Mouse (Mus musculus): ENCODE measurements around the gene Shd. TPM values are rescaled to one million over a fixed set of nuclear protein-coding genes. Genes with fewer than 3 reads are reported as not detected.

The Shd gene
- total RNA-seq, 2 experiments from 2014 or later, result not detected

- ATAC-seq (replicated peaks; ENCODE audit: low FRiP score, poor library complexity, severe bottlenecking), result no peak
These were observed 52.1 kb downstream of the Shd start for GRCm38 (mm10) chr17:56022131-56022988.

- no peak for ATAC-seq (replicated peaks; ENCODE audit: low FRiP score, poor library complexity, severe bottlenecking)
These were observed 52.7 kb downstream of the Shd start for GRCm38 (mm10) chr17:56022989-56023290.

- ATAC-seq (replicated peaks; ENCODE audit: low FRiP score, poor library complexity, severe bottlenecking), result no peak
These were observed 53.1 kb downstream of the Shd start for GRCm38 (mm10) chr17:56023386-56023785.

- ATAC-seq (replicated peaks; ENCODE audit: low FRiP score, poor library complexity, severe bottlenecking), result no peak
These were observed 54.2 kb downstream of the Shd start for GRCm38 (mm10) chr17:56024476-56024875.

- no peak for ATAC-seq (replicated peaks; ENCODE audit: low FRiP score, poor library complexity, severe bottlenecking)
These were observed 54.7 kb downstream of the Shd start for GRCm38 (mm10) chr17:56024931-56025330.

Other genes starting within 250 kb of the Shd start
- gene Adgre4, start 220.5 kb upstream of the Shd start, total RNA-seq (2015; ENCODE audit: low replicate concordance), result 16.3 and 19.8 TPM in 2 replicates
- gene Adgre4, start 220.5 kb upstream of the Shd start, total RNA-seq (2017; ENCODE audit: low replicate concordance), result 6.3 and 7.5 TPM in 2 replicates
- 4.6 TPM in 1 of 2 replicates, not detected in the other for gene Zfp119a, start 91.5 kb upstream of the Shd start, total RNA-seq (2015; ENCODE audit: low replicate concordance)
- gene Zfp119a, start 91.5 kb upstream of the Shd start, total RNA-seq (2017; ENCODE audit: low replicate concordance), result 1.1 TPM in 1 of 2 replicates, not detected in the other
- gene Zfp959, start 78.4 kb upstream of the Shd start, total RNA-seq (2015; ENCODE audit: low replicate concordance), result 7.5 and 15.9 TPM in 2 replicates
- 1.4 and 6.3 TPM in 2 replicates for gene Zfp959, start 78.4 kb upstream of the Shd start, total RNA-seq (2017; ENCODE audit: low replicate concordance)
- gene Zfp119b, start 21.0 kb upstream of the Shd start, total RNA-seq (2015; ENCODE audit: low replicate concordance), result 2.9 TPM in 1 of 2 replicates, not detected in the other
- gene Zfp119b, start 21.0 kb upstream of the Shd start, total RNA-seq (2017; ENCODE audit: low replicate concordance), result 2.6 and 5.0 TPM in 2 replicates
- 6.1 and 9.4 TPM in 2 replicates for gene Ebi3, start 17.8 kb upstream of the Shd start, total RNA-seq (2015; ENCODE audit: low replicate concordance)
- 4.9 and 5.4 TPM in 2 replicates for gene Ebi3, start 17.8 kb upstream of the Shd start, total RNA-seq (2017; ENCODE audit: low replicate concordance)
- 1.0 and 14.0 TPM in 2 replicates for gene Yju2, start 11.4 kb upstream of the Shd start, total RNA-seq (2015; ENCODE audit: low replicate concordance)
- gene Yju2, start 11.4 kb upstream of the Shd start, total RNA-seq (2017; ENCODE audit: low replicate concordance), result 5.7 and 10.5 TPM in 2 replicates
- gene Fsd1, start 16.0 kb downstream of the Shd start, total RNA-seq (2015; ENCODE audit: low replicate concordance), result not detected in 2 replicates
- gene Fsd1, start 16.0 kb downstream of the Shd start, total RNA-seq (2017; ENCODE audit: low replicate concordance), result not detected in 2 replicates
- gene Stap2, start 35.1 kb downstream of the Shd start, total RNA-seq (2015; ENCODE audit: low replicate concordance), result not detected in 2 replicates
- gene Stap2, start 35.1 kb downstream of the Shd start, total RNA-seq (2017; ENCODE audit: low replicate concordance), result 1.3 TPM in 1 of 2 replicates, not detected in the other
- gene Mpnd, start 35.2 kb downstream of the Shd start, total RNA-seq (2015; ENCODE audit: low replicate concordance), result 3.3 and 5.4 TPM in 2 replicates
- gene Mpnd, start 35.2 kb downstream of the Shd start, total RNA-seq (2017; ENCODE audit: low replicate concordance), result 6.1 and 7.8 TPM in 2 replicates
- 7.5 and 10.9 TPM in 2 replicates for gene Sh3gl1, start 66.2 kb downstream of the Shd start, total RNA-seq (2015; ENCODE audit: low replicate concordance)
- gene Sh3gl1, start 66.2 kb downstream of the Shd start, total RNA-seq (2017; ENCODE audit: low replicate concordance), result 10.0 and 11.4 TPM in 2 replicates
- 6.1 and 16.3 TPM in 2 replicates for gene Chaf1a, start 70.0 kb downstream of the Shd start, total RNA-seq (2015; ENCODE audit: low replicate concordance)
- gene Chaf1a, start 70.0 kb downstream of the Shd start, total RNA-seq (2017; ENCODE audit: low replicate concordance), result 18.5 and 25.2 TPM in 2 replicates
- gene Ubxn6, start 104.6 kb downstream of the Shd start, total RNA-seq (2015; ENCODE audit: low replicate concordance), result 3.1 and 3.6 TPM in 2 replicates
- gene Ubxn6, start 104.6 kb downstream of the Shd start, total RNA-seq (2017; ENCODE audit: low replicate concordance), result 5.3 and 15.2 TPM in 2 replicates
- 20.0 and 61.4 TPM in 2 replicates for gene Hdgfl2, start 109.2 kb downstream of the Shd start, total RNA-seq (2015; ENCODE audit: low replicate concordance)
- 46.6 and 75.3 TPM in 2 replicates for gene Hdgfl2, start 109.2 kb downstream of the Shd start, total RNA-seq (2017; ENCODE audit: low replicate concordance)
- gene Plin4, start 139.3 kb downstream of the Shd start, total RNA-seq (2015; ENCODE audit: low replicate concordance), result not detected in 2 replicates
- not detected in 2 replicates for gene Plin4, start 139.3 kb downstream of the Shd start, total RNA-seq (2017; ENCODE audit: low replicate concordance)
- gene Plin5, start 147.1 kb downstream of the Shd start, total RNA-seq (2015; ENCODE audit: low replicate concordance), result 0.58 TPM in 1 of 2 replicates, not detected in the other
- 0.60 and 0.98 TPM in 2 replicates for gene Plin5, start 147.1 kb downstream of the Shd start, total RNA-seq (2017; ENCODE audit: low replicate concordance)
- gene Lrg1, start 151.5 kb downstream of the Shd start, total RNA-seq (2015; ENCODE audit: low replicate concordance), result 6.7 and 9.4 TPM in 2 replicates
- 4.5 and 11.8 TPM in 2 replicates for gene Lrg1, start 151.5 kb downstream of the Shd start, total RNA-seq (2017; ENCODE audit: low replicate concordance)
- gene Sema6b, start 169.9 kb downstream of the Shd start, total RNA-seq (2015; ENCODE audit: low replicate concordance), result 0.19 TPM in 1 of 2 replicates, not detected in the other
- gene Sema6b, start 169.9 kb downstream of the Shd start, total RNA-seq (2017; ENCODE audit: low replicate concordance), result 0.56 and 1.4 TPM in 2 replicates
- gene Tnfaip8l1, start 192.0 kb downstream of the Shd start, total RNA-seq (2015; ENCODE audit: low replicate concordance), result 0.38 and 0.84 TPM in 2 replicates
- 0.28 TPM in 1 of 2 replicates, not detected in the other for gene Tnfaip8l1, start 192.0 kb downstream of the Shd start, total RNA-seq (2017; ENCODE audit: low replicate concordance)
- gene Mydgf, start 213.5 kb downstream of the Shd start, total RNA-seq (2015; ENCODE audit: low replicate concordance), result 7.9 and 20.5 TPM in 2 replicates
- 12.0 and 14.9 TPM in 2 replicates for gene Mydgf, start 213.5 kb downstream of the Shd start, total RNA-seq (2017; ENCODE audit: low replicate concordance)
- 9.8 and 11.5 TPM in 2 replicates for gene Dpp9, start 248.4 kb downstream of the Shd start, total RNA-seq (2015; ENCODE audit: low replicate concordance)
- gene Dpp9, start 248.4 kb downstream of the Shd start, total RNA-seq (2017; ENCODE audit: low replicate concordance), result 5.2 TPM in 2 replicates